Mouse (Mus musculus) MEL (cell line): ENCODE measurements around the gene Olfr983. TPM values are rescaled to one million over a fixed set of nuclear protein-coding genes. Genes with fewer than 3 reads are reported as not detected.

ENCODE experiments used
- DNase-seq: peaks from one replicate; pipeline ENCODE4 v3.0.0; 2011; ENCODE audit warnings: low read depth, low spot score
- H3K27ac ChIP-seq: 2 replicates; pipeline ENCODE4 v1.5.1; 2012; ENCODE audit warnings: low read depth, mild to moderate bottlenecking, control low read depth, low read length, moderate library complexity; ENCODE audit not compliant: control insufficient read depth
- H3K27me3 ChIP-seq, 2 experiments: fragments of 150-350 bp in 1 of 2; sonication (generic) in 1 of 2; 2 replicates each; pipeline ENCODE4 v1.6.1; 2012; ENCODE audit warnings: low read length in 2 of 2, mild to moderate bottlenecking in 2 of 2, improper control_type of control experiment in 1 of 2, moderate library complexity in 1 of 2; ENCODE audit not compliant: insufficient read depth in 2 of 2, control insufficient read depth in 1 of 2
- H3K36me3 ChIP-seq, 2 experiments: 2 replicates each; pipeline ENCODE4 v1.6.1; 2012 to 2014; ENCODE audit warnings: low read length in 2 of 2, improper control_type of control experiment in 1 of 2, inconsistent platforms in 1 of 2, mild to moderate bottlenecking in 1 of 2; ENCODE audit not compliant: insufficient read depth in 2 of 2, control insufficient read depth in 1 of 2
- H3K4me1 ChIP-seq, 2 experiments: fragments of 150-350 bp in 1 of 2; sonication (generic) in 1 of 2; 2 replicates each; pipeline ENCODE4 v1.6.1; 2012; ENCODE audit warnings: low read length in 2 of 2, improper control_type of control experiment in 1 of 2, mild to moderate bottlenecking in 1 of 2; ENCODE audit not compliant: insufficient read depth in 2 of 2, control insufficient read depth in 1 of 2
- H3K4me3 ChIP-seq, 2 experiments: fragments of 150-350 bp in 1 of 2; sonication (generic) in 1 of 2; 2 replicates each; pipeline ENCODE4 v1.5.1; 2012; ENCODE audit warnings: low read depth in 2 of 2, low read length in 2 of 2, mild to moderate bottlenecking in 2 of 2, moderate library complexity in 2 of 2, control low read depth in 1 of 2, improper control_type of control experiment in 1 of 2; ENCODE audit not compliant: control insufficient read depth in 1 of 2, insufficient read depth in 1 of 2
- H3K79me2 ChIP-seq: 2 replicates; pipeline ENCODE4 v1.6.1; 2012; ENCODE audit warnings: mild to moderate bottlenecking, low read length, moderate library complexity; ENCODE audit not compliant: control insufficient read depth, poor library complexity, insufficient read depth
- H3K9ac ChIP-seq: 2 replicates; pipeline ENCODE4 v1.6.1; 2012; ENCODE audit warnings: low read depth, mild to moderate bottlenecking, control low read depth, low read length, moderate library complexity; ENCODE audit not compliant: control insufficient read depth, poor library complexity, severe bottlenecking
- H3K9me3 ChIP-seq: fragments of 150-350 bp; sonication (generic); replicated peaks from 2 replicates; pipeline ENCODE4 v1.6.1; 2012; ENCODE audit warnings: mild to moderate bottlenecking, low read length, improper control_type of control experiment, moderate library complexity; ENCODE audit not compliant: insufficient read depth
- CHD1 ChIP-seq: IDR thresholded peaks from 2 replicates; pipeline ENCODE4 v1.6.1; 2012; ENCODE audit warnings: low read depth, mild to moderate bottlenecking, inconsistent platforms, low read length, improper control_type of control experiment
- CHD2 ChIP-seq: IDR thresholded peaks from 2 replicates; pipeline ENCODE4 v1.6.1; 2011; ENCODE audit warnings: low read length, improper control_type of control experiment
- CTCF ChIP-seq, 3 experiments: IDR thresholded peaks in 2 of 3; conservative IDR thresholded peaks in 1 of 3; 2 replicates each; pipeline ENCODE4 v1.5.1; 2011 to 2012; ENCODE audit warnings: low read length in 3 of 3, low read depth in 2 of 3, mild to moderate bottlenecking in 2 of 3, improper control_type of control experiment in 1 of 3, inconsistent platforms in 1 of 3, mixed read lengths in 1 of 3, moderate library complexity in 1 of 3; ENCODE audit not compliant: control insufficient read depth in 1 of 3, insufficient read depth in 1 of 3, poor library complexity in 1 of 3, severe bottlenecking in 1 of 3
- ELF1 ChIP-seq: IDR thresholded peaks from 2 replicates; pipeline ENCODE4 v1.6.1; 2014; ENCODE audit warnings: low read depth, mild to moderate bottlenecking, inconsistent platforms, low read length, improper control_type of control experiment, moderate library complexity
- EP300 ChIP-seq, 2 experiments: IDR thresholded peaks; 2 replicates each; pipeline ENCODE4 v1.6.1; 2011; ENCODE audit warnings: improper control_type of control experiment in 2 of 2, low read length in 2 of 2, low read depth in 1 of 2, mild to moderate bottlenecking in 1 of 2
- ETS1 ChIP-seq: IDR thresholded peaks from 2 replicates; pipeline ENCODE4 v1.6.1; 2012; ENCODE audit warnings: low read depth, mild to moderate bottlenecking, inconsistent platforms, low read length, improper control_type of control experiment, moderate library complexity
- GABPA ChIP-seq: IDR thresholded peaks from 2 replicates; pipeline ENCODE4 v1.6.1; 2012; ENCODE audit warnings: low read depth, mild to moderate bottlenecking, inconsistent platforms, low read length, improper control_type of control experiment, moderate library complexity
- GATA1 ChIP-seq: IDR thresholded peaks from 2 replicates; pipeline ENCODE4 v1.6.1; 2011; ENCODE audit warnings: low read depth, low read length, improper control_type of control experiment
- HCFC1 ChIP-seq: IDR thresholded peaks from 2 replicates; pipeline ENCODE4 v1.6.1; 2012; ENCODE audit warnings: low read depth, mild to moderate bottlenecking, inconsistent platforms, low read length, improper control_type of control experiment, moderate library complexity
- JUND ChIP-seq: IDR thresholded peaks from 2 replicates; pipeline ENCODE4 v1.6.1; 2011; ENCODE audit warnings: low read depth, mild to moderate bottlenecking, improper control_type of control experiment, low read length
- KAT2A ChIP-seq: conservative IDR thresholded peaks from 2 replicates; pipeline ENCODE4 v1.6.1; 2012; ENCODE audit warnings: low read depth, low read length, improper control_type of control experiment, inconsistent platforms
- MAFK ChIP-seq: IDR thresholded peaks from 2 replicates; pipeline ENCODE4 v1.6.1; 2011; ENCODE audit warnings: low read depth, mild to moderate bottlenecking, low read length, improper control_type of control experiment, borderline replicate concordance
- MAX ChIP-seq: IDR thresholded peaks from 2 replicates; pipeline ENCODE4 v1.6.1; 2011; ENCODE audit warnings: low read length, improper control_type of control experiment
- MAZ ChIP-seq: IDR thresholded peaks from 2 replicates; pipeline ENCODE4 v1.6.1; 2012; ENCODE audit warnings: low read depth, mild to moderate bottlenecking, inconsistent platforms, low read length, improper control_type of control experiment
- MYB ChIP-seq: IDR thresholded peaks from 2 replicates; pipeline ENCODE4 v1.6.1; 2011; ENCODE audit warnings: mild to moderate bottlenecking, low read depth, low read length, improper control_type of control experiment
- NRF1 ChIP-seq: IDR thresholded peaks from 2 replicates; pipeline ENCODE4 v1.6.1; 2014; ENCODE audit warnings: low read depth, mild to moderate bottlenecking, inconsistent platforms, low read length, improper control_type of control experiment, moderate library complexity; ENCODE audit not compliant: poor library complexity, insufficient read depth, severe bottlenecking
- SIN3A ChIP-seq: IDR thresholded peaks from 2 replicates; pipeline ENCODE4 v1.6.1; 2012; ENCODE audit warnings: low read length, improper control_type of control experiment, inconsistent platforms
- SMC3 ChIP-seq: IDR thresholded peaks from 2 replicates; pipeline ENCODE4 v1.6.1; 2011; ENCODE audit warnings: low read depth, low read length, improper control_type of control experiment
- TBP ChIP-seq: IDR thresholded peaks from 2 replicates; pipeline ENCODE4 v1.8.0; 2011; ENCODE audit warnings: low read depth, low read length, improper control_type of control experiment
- ZC3H11A ChIP-seq: IDR thresholded peaks from 2 replicates; pipeline ENCODE4 v1.6.1; 2012; ENCODE audit warnings: low read depth, mild to moderate bottlenecking, inconsistent platforms, low read length, improper control_type of control experiment
- ZMIZ1 ChIP-seq: IDR thresholded peaks from 2 replicates; pipeline ENCODE4 v1.6.1; 2012; ENCODE audit warnings: low read depth, mild to moderate bottlenecking, inconsistent platforms, low read length, improper control_type of control experiment, moderate library complexity
- ZNF384 ChIP-seq: IDR thresholded peaks from 2 replicates; pipeline ENCODE4 v1.6.1; 2012; ENCODE audit warnings: low read depth, mild to moderate bottlenecking, inconsistent platforms, low read length, improper control_type of control experiment
- polyA plus RNA-seq, 2 experiments: library from polyadenylated mRNA; stranded (reverse) in 1 of 2; unstranded in 1 of 2; fragments of >175 nt in 1 of 2; fragments of >200 nt in 1 of 2; gene quantifications; 2 replicates each; pipeline versions ENCODE4 v1.2.1 to v1.2.4; 2012; ENCODE audit warnings: low replicate concordance in 2 of 2, low read depth in 1 of 2; ENCODE audit not compliant: insufficient read length in 2 of 2, insufficient read depth in 1 of 2, missing spikeins in 1 of 2
- total RNA-seq: library from RNA; depleted of rRNA; stranded (reverse); fragments of 300-350 nt; gene quantifications from 2 replicates; pipeline ENCODE4 v1.2.3, GENCODE M21; 2012

Olfr983 gene
- total and polyA plus RNA-seq, 3 experiments, result not detected

- H3K9ac ChIP-seq, result no peak overlapping the region
- peak; percentile 2 for DNase-seq
- TF ChIP-seq ZC3H11A (no peak), MAFK (no peak), HCFC1 (no peak)
- no peaks in the 10 kb centered on the region for H3K36me3 ChIP-seq
- H3K4me3 ChIP-seq, result no peak overlapping the region
- no peaks in the 10 kb centered on the region for H3K9me3 ChIP-seq
- no peaks in the 10 kb centered on the region for H3K79me2 ChIP-seq
- H3K27ac ChIP-seq, result no peak overlapping the region
- no peaks in the 10 kb centered on the region for H3K27me3 ChIP-seq
- H3K4me1 ChIP-seq, result no peaks in the 10 kb centered on the region
These were observed 43.7 kb upstream of the Olfr983 start for GRCm38 (mm10) chr9:40136987-40137688.

DNA sequence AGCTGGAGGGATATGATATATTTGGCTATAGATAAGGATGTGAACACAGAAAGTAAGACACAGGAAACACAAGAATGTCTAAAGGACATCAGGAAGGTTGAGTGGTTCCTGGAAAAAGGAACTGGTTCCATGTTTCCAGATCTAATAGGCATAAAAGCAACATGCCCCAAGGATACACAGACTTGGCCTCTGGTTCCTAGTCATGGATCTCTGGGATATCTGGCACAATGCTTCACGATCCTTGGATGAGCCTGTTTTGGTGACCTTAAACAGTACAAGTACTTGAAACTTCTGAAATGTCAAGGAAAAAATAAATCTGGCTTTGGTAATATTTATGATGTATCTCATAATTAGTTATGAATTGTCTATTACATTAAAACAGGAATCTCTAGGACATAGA is 37.2 kb upstream of the Olfr983 start:
- Histone ChIP-seq H3K9ac (no peak overlapping the region), H3K4me1 (no peaks in the 10 kb centered on the region)

GRCm38 (mm10) chr9:40130084-40130483 is 36.7 kb upstream of the Olfr983 start, which contains the start of gene Olfr985:
TSS of gene Olfr985 (minus strand) at chr9:40130184.
- Histone ChIP-seq H3K36me3 (no peaks in the 10 kb centered on the region), H3K27me3 (no peaks in the 10 kb centered on the region), H3K4me3 (no peak within 1 kb of the TSS), H3K9me3 (no peaks in the 10 kb centered on the region), H3K9ac (no peak within 1 kb of the TSS), H3K4me1 (no peaks in the 10 kb centered on the region), H3K27ac (no peak within 1 kb of the TSS), H3K79me2 (no peaks in the 10 kb centered on the region)
- no peak for DNase-seq
- no peak for TF ChIP-seq ZNF384
- TF ChIP-seq CHD1, result no peak
- TF ChIP-seq SMC3, result no peak
- no peak for TF ChIP-seq ETS1
- TF ChIP-seq CHD2, result no peak
- TF ChIP-seq SIN3A, result no peak
- TF ChIP-seq MAZ, result no peak
- no peak for TF ChIP-seq GABPA
- TF ChIP-seq ZMIZ1, result no peak
- no peak for TF ChIP-seq KAT2A
- TF ChIP-seq MAX, result no peak
- no peak for TF ChIP-seq EP300 (IDR thresholded peaks at IDR 0.05; ENCODE audit: low read depth in 1 of 2, low read length in 2 of 2)
- TF ChIP-seq CTCF (IDR thresholded peaks at IDR 0.05 in 2 of 3, conservative IDR thresholded peaks at IDR 0.05 in 1 of 3; ENCODE audit: control insufficient read depth in 1 of 3, insufficient read depth in 1 of 3, low read depth in 2 of 3, low read length in 3 of 3, poor library complexity in 1 of 3, severe bottlenecking in 1 of 3), result no peak

More for the DNA sequence above, 37.2 kb upstream of the Olfr983 start:
- TF ChIP-seq MAX, result no peak
- no peak for TF ChIP-seq CHD2
- no peak for TF ChIP-seq GATA1
- TF ChIP-seq ZMIZ1, result no peak
- TF ChIP-seq MYB, result no peak
- TF ChIP-seq GABPA, result no peak
- TF ChIP-seq NRF1, result no peak
- no peak for TF ChIP-seq JUND
- no peak for TF ChIP-seq ELF1
- no peak for TF ChIP-seq KAT2A
- no peak for TF ChIP-seq TBP
- TF ChIP-seq EP300 (IDR thresholded peaks at IDR 0.05; ENCODE audit: low read depth in 1 of 2, low read length in 2 of 2), result no peak
- H3K27ac ChIP-seq, result no peak overlapping the region
- no peaks in the 10 kb centered on the region for H3K9me3 ChIP-seq
- no peaks in the 10 kb centered on the region for H3K36me3 ChIP-seq
- no peak for DNase-seq
- H3K4me3 ChIP-seq, result no peak overlapping the region
- no peaks in the 10 kb centered on the region for H3K79me2 ChIP-seq
- H3K27me3 ChIP-seq, result no peaks in the 10 kb centered on the region
